Mouse (Mus musculus) heart, embryonic 10.5 days (tissue): ENCODE data around the gene Trmt61a. TPM values are rescaled to one million over a fixed set of nuclear protein-coding genes. Genes with fewer than 3 reads are reported as not detected.

Source experiments
- DNase-seq: peaks from one replicate; pipeline ENCODE4 v3.0.0-alpha.2; 2017; ENCODE audit warnings: low spot score
- H3K27ac ChIP-seq: fragments of 300-500 bp; sonication (generic); 2 replicates; pipeline ENCODE4 v1.5.1; 2016; ENCODE audit warnings: mild to moderate bottlenecking
- H3K27me3 ChIP-seq: fragments of 300-500 bp; sonication (generic); 2 replicates; pipeline ENCODE4 v1.6.1; 2016; ENCODE audit warnings: mild to moderate bottlenecking; ENCODE audit not compliant: poor library complexity, insufficient read depth, severe bottlenecking
- H3K36me3 ChIP-seq: fragments of 300-500 bp; sonication (generic); 2 replicates; pipeline ENCODE4 v1.6.1; 2016; ENCODE audit warnings: mild to moderate bottlenecking, moderate library complexity
- H3K4me1 ChIP-seq: fragments of 300-500 bp; sonication (generic); 2 replicates; pipeline ENCODE4 v1.6.1; 2016; ENCODE audit warnings: mild to moderate bottlenecking
- H3K4me3 ChIP-seq: fragments of 300-500 bp; sonication (generic); 2 replicates; pipeline ENCODE4 v1.5.1; 2016; ENCODE audit warnings: mild to moderate bottlenecking, moderate library complexity
- H3K9me3 ChIP-seq: fragments of 300-500 bp; sonication (generic); 2 replicates; pipeline ENCODE4 v1.6.1; 2016; ENCODE audit warnings: mild to moderate bottlenecking, moderate library complexity
- WGBS: fragments of 180-500 bp; shearing (Covaris S2); methylation state at CpG from one replicate; pipeline ENCODE4 v1.1.7; 2016; 5-methylcytosine and 5-hydroxymethylcytosine counted together
- polyA plus RNA-seq: library from polyadenylated mRNA; unstranded; fragments of >200 nt; fragmentation: Nextera tagmentation; extraction: Ambion mirVana; gene quantifications from 2 replicates; pipeline ENCODE4 v1.2.1, GENCODE M21; 2016

The Trmt61a gene
- polyA plus RNA-seq, 1 experiment from 2014 or later: 18.9 TPM

DNA sequence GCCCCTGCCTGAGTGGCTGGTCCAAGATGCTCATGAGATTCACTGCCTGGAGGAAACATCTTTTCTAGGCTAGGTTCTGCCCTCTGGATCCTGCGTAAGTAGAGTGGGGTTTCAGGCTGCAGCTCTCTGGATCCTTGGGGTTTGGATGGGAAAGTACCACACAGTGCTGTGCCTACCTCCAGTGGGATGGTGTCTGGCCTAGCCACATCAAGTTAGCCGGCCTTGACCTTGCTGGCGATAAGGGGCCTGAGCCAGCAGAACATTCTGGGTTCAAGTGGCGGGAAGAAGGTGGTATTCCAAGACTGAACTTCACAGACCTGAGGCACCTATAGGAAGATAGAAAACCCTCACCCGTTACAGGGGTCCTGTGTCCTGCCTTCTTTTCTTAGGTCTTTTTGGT is 10.5 kb upstream of the Trmt61a start:
- peaks cover 30% of the 10 kb centered on the region for H3K27me3 ChIP-seq

DNA sequence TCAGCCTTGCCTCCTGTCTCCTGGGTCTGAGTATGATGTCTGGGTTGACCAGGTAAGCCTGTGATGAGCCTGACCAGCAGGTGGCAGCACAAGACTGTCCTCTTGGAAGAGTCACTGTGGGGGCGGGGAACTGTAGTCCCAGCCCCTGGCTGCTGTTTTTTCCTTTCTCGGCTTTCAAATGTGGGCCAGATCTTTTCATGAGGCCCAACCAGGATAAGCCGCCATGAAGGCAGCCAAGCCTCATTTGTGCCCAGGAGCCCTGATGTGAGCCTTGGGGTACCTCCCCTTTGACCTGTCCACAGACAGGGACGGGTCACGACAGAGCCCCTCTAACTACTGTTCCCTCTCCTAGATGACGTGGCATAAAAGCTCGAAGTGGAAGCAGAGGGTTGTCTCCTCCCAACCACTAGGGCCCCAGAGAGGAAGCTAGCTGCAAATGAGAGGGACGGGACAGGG is 9.4 kb upstream of the Trmt61a start:
- peak overlapping the region; percentile 88 for H3K27ac ChIP-seq
- peak; percentile 96 for DNase-seq
- 0% methylated on average over 8 of the region's 8 CpGs for WGBS
- H3K4me1 ChIP-seq: peaks cover 79% of the 10 kb centered on the region
- H3K4me3 ChIP-seq: peak overlapping the region; percentile 47
- H3K36me3 ChIP-seq: peaks cover 12% of the 10 kb centered on the region
- no peaks in the 10 kb centered on the region for H3K9me3 ChIP-seq
- H3K27me3 ChIP-seq: peaks cover 39% of the 10 kb centered on the region

More for the DNA sequence above, 10.5 kb upstream of the Trmt61a start:
- peak; percentile 74 for DNase-seq
- WGBS: 88% methylated on average over 5 of the region's 5 CpGs
- H3K9me3 ChIP-seq: no peaks in the 10 kb centered on the region
- H3K4me1 ChIP-seq: peaks cover 78% of the 10 kb centered on the region
- H3K4me3 ChIP-seq: no peak overlapping the region
- peaks cover 14% of the 10 kb centered on the region for H3K36me3 ChIP-seq
- H3K27ac ChIP-seq: no peak overlapping the region

GRCm38 (mm10) chr12:111669000-111669788 is 8.7 kb upstream of the Trmt61a start:
- peaks cover 12% of the 10 kb centered on the region for H3K36me3 ChIP-seq
- peaks cover 75% of the 10 kb centered on the region for H3K4me1 ChIP-seq
- peaks cover 44% of the 10 kb centered on the region for H3K27me3 ChIP-seq
- H3K4me3 ChIP-seq: peak overlapping the region; percentile 47; the same call in 1 of the 2 replicates
- H3K27ac ChIP-seq: peak overlapping the region; percentile 88
- H3K9me3 ChIP-seq: no peaks in the 10 kb centered on the region
- WGBS: 66% methylated on average over 23 of the region's 23 CpGs
- no peak for DNase-seq

- Histone ChIP-seq H3K4me3 (peak overlapping the region; percentile 78), H3K27me3 (peaks cover 45% of the 10 kb centered on the region), H3K4me1 (peaks cover 72% of the 10 kb centered on the region), H3K9me3 (no peaks in the 10 kb centered on the region), H3K27ac (peak overlapping the region; percentile 88; the same call in 1 of the 2 replicates), H3K36me3 (peaks cover 12% of the 10 kb centered on the region)
- 53% methylated on average over 8 of the region's 8 CpGs for WGBS
- DNase-seq: no peak
These were observed 7.9 kb upstream of the Trmt61a start for GRCm38 (mm10) chr12:111669961-111670360.

- DNase-seq: no peak
- H3K27me3 ChIP-seq: peaks cover 45% of the 10 kb centered on the region
- H3K27ac ChIP-seq: peak overlapping the region; percentile 88
- no peaks in the 10 kb centered on the region for H3K9me3 ChIP-seq
- peak overlapping the region; percentile 78 for H3K4me3 ChIP-seq
- peaks cover 12% of the 10 kb centered on the region for H3K36me3 ChIP-seq
- 4% methylated on average over 29 of the region's 29 CpGs for WGBS
- peaks cover 72% of the 10 kb centered on the region for H3K4me1 ChIP-seq
These were observed 7.4 kb upstream of the Trmt61a start for GRCm38 (mm10) chr12:111670371-111670971.

GRCm38 (mm10) chr12:111670976-111671375 is 6.9 kb upstream of the Trmt61a start:
- Histone ChIP-seq H3K36me3 (peaks cover 12% of the 10 kb centered on the region), H3K4me3 (peak overlapping the region; percentile 78), H3K9me3 (no peaks in the 10 kb centered on the region), H3K4me1 (peaks cover 72% of the 10 kb centered on the region), H3K27ac (peak overlapping the region; percentile 88), H3K27me3 (peaks cover 45% of the 10 kb centered on the region)
- no peak for DNase-seq
- under 1% methylated on average over 35 of the region's 35 CpGs for WGBS

GRCm38 (mm10) chr12:111671431-111671902 is 6.4 kb upstream of the Trmt61a start:
- Histone ChIP-seq H3K9me3 (no peaks in the 10 kb centered on the region), H3K4me1 (peaks cover 70% of the 10 kb centered on the region), H3K4me3 (peak overlapping the region; percentile 78), H3K27me3 (peaks cover 45% of the 10 kb centered on the region), H3K27ac (peak overlapping the region; percentile 88), H3K36me3 (peaks cover 12% of the 10 kb centered on the region)
- under 1% methylated on average over 34 of the region's 34 CpGs for WGBS
- DNase-seq: no peak

GRCm38 (mm10) chr12:111672176-111672575 is 5.7 kb upstream of the Trmt61a start, which contains the start of gene Ckb:
Ckb (minus strand) TSS chr12:111672338.
- Histone ChIP-seq H3K4me3 (peak within 1 kb of the TSS; percentile 78), H3K4me1 (peaks cover 77% of the 10 kb centered on the region), H3K27me3 (peaks cover 45% of the 10 kb centered on the region), H3K9me3 (no peaks in the 10 kb centered on the region), H3K36me3 (peaks cover 12% of the 10 kb centered on the region), H3K27ac (peak within 1 kb of the TSS; percentile 88)
- WGBS: under 1% methylated on average over 31 of the region's 31 CpGs
- peak; percentile 90 for DNase-seq

- Histone ChIP-seq H3K27me3 (peaks cover 45% of the 10 kb centered on the region), H3K9me3 (no peaks in the 10 kb centered on the region), H3K4me3 (peak overlapping the region; percentile 78), H3K27ac (peak overlapping the region; percentile 88), H3K36me3 (peaks cover 12% of the 10 kb centered on the region), H3K4me1 (peaks cover 81% of the 10 kb centered on the region)
- no peak for DNase-seq
- 8% methylated on average over 12 of the region's 12 CpGs for WGBS
These were observed 5.3 kb upstream of the Trmt61a start for GRCm38 (mm10) chr12:111672581-111672980.

- 11% methylated on average over 2 of the region's 2 CpGs for WGBS
- Histone ChIP-seq H3K27ac (peak overlapping the region; percentile 96; the same call in 1 of the 2 replicates), H3K9me3 (no peaks in the 10 kb centered on the region), H3K27me3 (peaks cover 40% of the 10 kb centered on the region), H3K36me3 (peaks cover 9% of the 10 kb centered on the region), H3K4me1 (peaks cover 78% of the 10 kb centered on the region), H3K4me3 (peak overlapping the region; percentile 19; the same call in 1 of the 2 replicates)
- no peak for DNase-seq
These were observed 2.9 kb upstream of the Trmt61a start for GRCm38 (mm10) chr12:111674850-111675486.

GRCm38 (mm10) chr12:111675797-111676580 is 1.9 kb upstream of the Trmt61a start:
- WGBS: 79% methylated on average over 6 of the region's 6 CpGs
- Histone ChIP-seq H3K9me3 (no peaks in the 10 kb centered on the region), H3K36me3 (peaks cover 12% of the 10 kb centered on the region), H3K4me3 (no peak overlapping the region), H3K4me1 (peaks cover 75% of the 10 kb centered on the region), H3K27ac (peak overlapping the region; percentile 96), H3K27me3 (peaks cover 29% of the 10 kb centered on the region)
- no peak for DNase-seq

DNA sequence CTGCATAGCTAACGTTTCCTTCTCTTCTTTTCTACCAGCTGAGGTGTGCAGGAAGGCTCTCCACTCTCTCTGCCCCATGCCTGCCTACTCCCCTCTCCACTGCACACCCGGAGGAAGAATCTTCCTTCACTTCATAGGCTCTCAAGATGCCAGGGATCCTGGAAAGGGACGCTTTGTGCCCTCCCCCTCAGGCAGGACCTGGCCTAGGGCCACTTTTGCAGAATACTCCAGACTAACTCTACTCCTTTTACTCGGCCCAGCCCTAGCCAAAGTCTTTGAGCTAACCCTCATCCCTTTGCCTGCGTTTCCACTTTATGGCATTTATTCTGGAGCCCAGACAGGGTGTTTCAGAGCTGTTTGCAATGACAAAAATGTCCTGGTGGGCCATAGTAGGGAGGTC is 484 bp upstream of the Trmt61a start:
- DNase-seq: no peak
- Histone ChIP-seq H3K9me3 (no peaks in the 10 kb centered on the region), H3K27me3 (peaks cover 15% of the 10 kb centered on the region), H3K36me3 (peaks cover 23% of the 10 kb centered on the region), H3K4me1 (peaks cover 75% of the 10 kb centered on the region), H3K27ac (peak overlapping the region; percentile 96), H3K4me3 (peak overlapping the region; percentile 90)
- WGBS: 18% methylated on average over 5 of the region's 5 CpGs
